Mouse (Mus musculus) testis, adult 2 months (tissue): ENCODE measurements around the gene Scgb1b10. TPM values are rescaled to one million over a fixed set of nuclear protein-coding genes. Genes with fewer than 3 reads are reported as not detected.
"Not testable (repeated sequence)": the region's sequence is repeated elsewhere in the genome, so short reads cannot be mapped to it uniquely, and the experiment has no call there.

ENCODE experiments used
- H3K27ac ChIP-seq: fragments of 200-500 bp; 2 replicates; pipeline ENCODE4 v1.5.1; 2012; ENCODE audit warnings: low read depth, low read length; ENCODE audit not compliant: control insufficient read depth, insufficient read depth
- H3K27me3 ChIP-seq: fragments of 200-500 bp; 2 replicates; pipeline ENCODE4 v1.6.1; 2012; ENCODE audit warnings: mild to moderate bottlenecking, low read length, moderate library complexity; ENCODE audit not compliant: control insufficient read depth, insufficient read depth
- H3K36me3 ChIP-seq: fragments of 200-500 bp; 2 replicates; pipeline ENCODE4 v1.6.1; 2012; ENCODE audit warnings: mild to moderate bottlenecking, low read length; ENCODE audit not compliant: control insufficient read depth, insufficient read depth
- H3K4me1 ChIP-seq: fragments of 200-500 bp; 2 replicates; pipeline ENCODE4 v1.6.1; 2012; ENCODE audit warnings: low read length; ENCODE audit not compliant: control insufficient read depth, insufficient read depth
- H3K4me3 ChIP-seq: fragments of 200-500 bp; 2 replicates; pipeline ENCODE4 v1.5.1; 2012; ENCODE audit warnings: low read depth, mild to moderate bottlenecking, low read length, moderate library complexity, mixed read lengths; ENCODE audit not compliant: control insufficient read depth
- polyA plus RNA-seq: library from polyadenylated mRNA; depleted of rRNA; stranded (reverse); fragments of >200 nt; gene quantifications from 2 replicates; pipeline ENCODE4 v1.2.3, GENCODE M21; 2012; rRNA removed

The Scgb1b10 gene
- not detected in 2 replicates for polyA plus RNA-seq

DNA sequence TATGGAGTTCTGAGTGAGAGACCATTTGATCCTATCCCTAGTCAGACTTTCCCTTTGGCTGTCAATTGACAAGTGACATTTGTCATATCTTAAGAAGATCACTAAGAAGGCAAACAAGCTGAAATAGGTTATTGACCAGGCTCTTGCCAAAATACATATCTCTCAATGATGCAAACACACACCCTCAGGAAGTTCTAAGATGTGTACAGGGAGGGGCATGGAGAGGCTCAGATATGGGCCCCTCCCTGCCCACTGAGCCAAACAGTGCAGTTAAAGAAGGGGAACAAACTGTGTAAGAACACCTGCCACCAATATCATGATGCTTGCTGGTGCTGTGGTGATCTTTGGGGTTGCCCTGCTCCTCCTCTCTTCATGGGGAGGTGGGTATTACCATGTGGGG, at the start of gene Scgb1b10:
TSS of gene Scgb1b10 (plus strand) at position 301 of the 400 bp plus-strand sequence.
- not testable (repeated sequence) for H3K27ac ChIP-seq, H3K4me1 ChIP-seq, H3K27me3 ChIP-seq, H3K36me3 ChIP-seq, H3K4me3 ChIP-seq

Other genes with a start within 250 kb of the Scgb1b10 start
- not detected in 2 replicates for gene Scgb2b11, start 110.3 kb downstream of the Scgb1b10 start, polyA plus RNA-seq
- not detected in 2 replicates for gene Scgb1b11, start 122.0 kb downstream of the Scgb1b10 start, polyA plus RNA-seq
- not detected in 2 replicates for gene Scgb2b12, start 226.4 kb downstream of the Scgb1b10 start, polyA plus RNA-seq
- not detected in 2 replicates for gene Scgb1b12, start 233.3 kb downstream of the Scgb1b10 start, polyA plus RNA-seq